ENCODE assay signal across 20 mouse cellular contexts in the genomic region with DNA sequence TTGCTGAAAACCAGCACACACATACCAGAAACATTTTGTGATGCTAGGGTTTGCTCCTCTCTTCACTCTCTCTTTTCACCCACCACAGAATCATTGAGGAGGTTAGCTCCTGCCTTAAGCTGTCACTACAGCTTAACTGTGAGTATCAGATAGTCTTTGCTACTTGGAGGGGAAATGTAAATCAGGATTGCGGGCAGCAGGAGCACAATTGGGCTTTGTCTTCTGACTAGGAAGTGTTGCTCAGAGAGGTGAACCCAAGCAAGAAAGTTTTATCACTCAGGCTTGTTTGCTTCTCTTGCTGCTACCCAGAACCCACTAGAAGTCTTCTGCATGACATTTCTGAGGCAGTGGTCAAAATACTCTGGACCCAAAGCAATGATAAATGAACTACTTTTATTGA. TPM values are rescaled to one million over a fixed set of nuclear protein-coding genes. Genes with fewer than 3 reads are reported as not detected.
DNase-seq lines count a peak whose midpoint lies in the region; ATAC-seq lines count a peak whose summit lies in the region.
"Had no signal": no experiment of that assay in that cellular context is flagged by ENCODE, and none has a peak within 500 bp of the region (broad histone marks: within the 10 kb centered on the region; RNA-seq: fewer than 3 reads in every experiment).

No protein-coding gene starts in this region.

- H3K4me3 ChIP-seq in kidney, embryonic 15.5 days (replicated peaks), result no peak overlapping the region
- H3K4me3 ChIP-seq in stomach, embryonic 15.5 days (replicated peaks), result no peak overlapping the region; the same call in 1 of the 2 replicates
- no peak overlapping the region for H3K4me3 ChIP-seq in forebrain, embryonic 14.5 days (ENCODE audit: low read depth, low read length)
- H3K4me3 ChIP-seq: gastrocnemius, adult 2 months; heart, embryonic 12.5 days; hindbrain, embryonic 10.5 days had no signal

- H3K4me1 ChIP-seq in kidney, embryonic 15.5 days, result no peaks in the 10 kb centered on the region
- H3K4me1 ChIP-seq in stomach, embryonic 15.5 days, result no peaks in the 10 kb centered on the region
- no peaks in the 10 kb centered on the region for H3K4me1 ChIP-seq in forebrain, embryonic 14.5 days (ENCODE audit: control insufficient read depth, insufficient read depth, low read length)
- H3K4me1 ChIP-seq: heart, embryonic 12.5 days had no signal

- 0 out of 2 replicates have a peak overlapping the region, but pooled peaks have one; percentile 32 for H3K27ac ChIP-seq in kidney, embryonic 15.5 days
- H3K27ac ChIP-seq in stomach, embryonic 15.5 days, result peak overlapping the region; percentile 48; the same call in 1 of the 2 replicates
- no peak overlapping the region for H3K27ac ChIP-seq in forebrain, embryonic 14.5 days (ENCODE audit: low read depth, low read length)
- H3K27ac ChIP-seq: gastrocnemius, adult 2 months; hindbrain, embryonic 10.5 days; hindbrain, embryonic 14.5 days had no signal

- H3K9ac ChIP-seq in kidney, embryonic 15.5 days, result no peak overlapping the region
- no peak overlapping the region for H3K9ac ChIP-seq in stomach, embryonic 15.5 days
- H3K9ac ChIP-seq in forebrain, embryonic 14.5 days (ENCODE audit: low read length), result no peak overlapping the region
- H3K9ac ChIP-seq: forebrain, postnatal 0 days; heart, embryonic 12.5 days; hindbrain, embryonic 14.5 days had no signal

- no peaks in the 10 kb centered on the region for H3K36me3 ChIP-seq in kidney, embryonic 15.5 days
- no peaks in the 10 kb centered on the region for H3K36me3 ChIP-seq in stomach, embryonic 15.5 days
- no peaks in the 10 kb centered on the region for H3K36me3 ChIP-seq in forebrain, embryonic 14.5 days (ENCODE audit: control insufficient read depth, insufficient read depth, low read length)
- H3K36me3 ChIP-seq: heart, embryonic 12.5 days; hindbrain, embryonic 10.5 days had no signal

- no peak overlapping the region for H3K4me2 ChIP-seq in kidney, embryonic 15.5 days
- H3K4me2 ChIP-seq in stomach, embryonic 15.5 days, result no peak overlapping the region
- H3K4me2 ChIP-seq in forebrain, embryonic 14.5 days (ENCODE audit: low read length), result no peak overlapping the region
- H3K4me2 ChIP-seq: heart, embryonic 12.5 days; hindbrain, embryonic 14.5 days had no signal

- 0 out of 2 replicates have a peak, but pooled peaks have one; percentile 36 for ATAC-seq in kidney, embryonic 15.5 days (replicated peaks; ENCODE audit: low FRiP score)
- ATAC-seq in stomach, embryonic 15.5 days (ENCODE audit: insufficient read depth, low FRiP score, low read depth), result no peak
- no peak for ATAC-seq in forebrain, embryonic 14.5 days
- ATAC-seq: activated CD4-positive, CD25-positive, alpha-beta regulatory T cell, adult 4 months; forebrain, postnatal 0 days; Patski had no signal

- DNase-seq in kidney, postnatal 36 days, result no peak
- DNase-seq in forelimb bud, embryonic 11.5 days (ENCODE audit: low read depth, low spot score), result peak; percentile 23
- DNase-seq in large intestine, adult 2 months (ENCODE audit: low read depth, low spot score), result peak; percentile 36
- no peak for DNase-seq in forebrain, embryonic 14.5 days (ENCODE audit: low spot score)
- no peak for DNase-seq in spleen, postnatal 14 days (ENCODE audit: low spot score in 2 of 2)
- DNase-seq in embryo, embryonic 11 days, result no peak
- DNase-seq: adrenal gland, postnatal 25 days; cerebellum, adult 18-20 months; cerebellum, adult 9-11 months; cerebellum, postnatal 36 days; forebrain, postnatal 0 days; gastrocnemius, adult 2 months; gastrocnemius, postnatal 25 days had no signal

- no peaks in the 10 kb centered on the region for H3K9me3 ChIP-seq in kidney, embryonic 15.5 days (replicated peaks)
- no peaks in the 10 kb centered on the region for H3K9me3 ChIP-seq in stomach, embryonic 15.5 days
- no peaks in the 10 kb centered on the region for H3K9me3 ChIP-seq in forebrain, embryonic 14.5 days (replicated peaks; ENCODE audit: control insufficient read depth, low read length)
- H3K9me3 ChIP-seq: heart, embryonic 12.5 days; hindbrain, embryonic 10.5 days had no signal

- 19% methylated on average over 1 of the region's 1 CpGs for WGBS in kidney, embryonic 15.5 days
- 40% methylated on average over 1 of the region's 1 CpGs for WGBS in large intestine, adult 2 months
- 54% methylated on average over 1 of the region's 1 CpGs for WGBS in stomach, embryonic 15.5 days
- WGBS in forebrain, embryonic 14.5 days, result 15% methylated on average over 1 of the region's 1 CpGs

- H3K27me3 ChIP-seq in kidney, embryonic 15.5 days, result no peaks in the 10 kb centered on the region
- H3K27me3 ChIP-seq in stomach, embryonic 15.5 days (replicated peaks), result no peaks in the 10 kb centered on the region
- no peaks in the 10 kb centered on the region for H3K27me3 ChIP-seq in forebrain, embryonic 14.5 days (replicated peaks; ENCODE audit: control insufficient read depth, insufficient read depth, low read length)
- H3K27me3 ChIP-seq: heart, embryonic 12.5 days; Patski had no signal

RNA-seq across cellular contexts. Expression of gene Pla2g4a, which starts 38.9 kb away (rescaled TPM):
- 38.9 and 42.0 TPM in 2 replicates for polyA plus RNA-seq in kidney, embryonic 15.5 days (2015; fragmentation: Nextera tagmentation; extraction: Ambion mirVana)
- polyA plus RNA-seq in large intestine, adult 2 months (2012; rRNA removed), result 3.0 and 3.5 TPM in 2 replicates
- 35.5 and 37.8 TPM in 2 replicates for polyA plus RNA-seq in stomach, embryonic 15.5 days (2015; fragmentation: Nextera tagmentation; extraction: Ambion mirVana)
- 1.2 and 1.6 TPM in 2 replicates for polyA plus RNA-seq in forebrain, embryonic 14.5 days (2014; fragmentation: Nextera tagmentation; extraction: Ambion mirVana)

Comparison
In these comparisons a context has a peak if more than half of its experiments do, and no peak if none do; other contexts are left out.
1. DNase-seq: peak in forelimb bud, embryonic 11.5 days (single experiment) and large intestine, adult 2 months (single experiment); none in kidney, postnatal 36 days (0 of 2), forebrain, embryonic 14.5 days (single experiment), spleen, postnatal 14 days (0 of 2) and embryo, embryonic 11 days (single experiment).